Mouse (Mus musculus): ENCODE data around the gene Mtmr12. TPM values are rescaled to one million over a fixed set of nuclear protein-coding genes. Genes with fewer than 3 reads are reported as not detected.

Gene Mtmr12
- polyA plus RNA-seq, 1 experiment = 30.0 TPM

DNA sequence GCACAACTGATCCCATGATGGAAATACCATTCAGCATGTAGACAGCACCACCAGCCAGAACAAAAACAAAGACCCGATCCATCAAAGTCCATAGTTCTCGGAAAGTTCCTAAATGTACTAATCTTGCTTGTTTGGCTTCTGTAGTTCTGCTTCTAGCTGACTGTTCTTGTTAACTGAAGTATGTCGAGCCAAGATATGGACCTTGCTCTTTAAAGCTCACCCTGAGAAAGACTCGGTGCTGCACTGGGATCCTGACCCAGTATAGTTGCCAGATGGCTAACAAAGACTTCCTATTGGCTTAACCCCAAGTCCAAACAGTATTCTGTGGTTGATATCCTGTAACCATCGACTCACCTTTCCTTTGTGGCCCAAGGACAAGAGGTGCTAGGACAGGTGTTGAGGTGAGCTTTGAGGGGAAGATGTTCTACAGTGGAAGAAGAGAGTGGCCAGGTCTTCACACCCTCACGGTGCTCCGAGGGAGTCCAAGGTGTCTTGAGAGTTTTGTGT, 93.5 kb downstream of the Mtmr12 start:
- Histone ChIP-seq H3K4me3 (ENCODE audit: insufficient read depth, low read length) (no peak overlapping the region), H3K4me1 (ENCODE audit: control insufficient read depth, insufficient read depth, low read length) (no peaks in the 10 kb centered on the region), H3K27ac (ENCODE audit: insufficient read depth, low read depth, low read length) (no peak overlapping the region)
- TF ChIP-seq POLR2A (IDR thresholded peaks at IDR 0.05; ENCODE audit: borderline replicate concordance, low read depth, low read length) (no peak), CTCF (IDR thresholded peaks at IDR 0.05; ENCODE audit: low read depth, low read length) (no peak)

DNA sequence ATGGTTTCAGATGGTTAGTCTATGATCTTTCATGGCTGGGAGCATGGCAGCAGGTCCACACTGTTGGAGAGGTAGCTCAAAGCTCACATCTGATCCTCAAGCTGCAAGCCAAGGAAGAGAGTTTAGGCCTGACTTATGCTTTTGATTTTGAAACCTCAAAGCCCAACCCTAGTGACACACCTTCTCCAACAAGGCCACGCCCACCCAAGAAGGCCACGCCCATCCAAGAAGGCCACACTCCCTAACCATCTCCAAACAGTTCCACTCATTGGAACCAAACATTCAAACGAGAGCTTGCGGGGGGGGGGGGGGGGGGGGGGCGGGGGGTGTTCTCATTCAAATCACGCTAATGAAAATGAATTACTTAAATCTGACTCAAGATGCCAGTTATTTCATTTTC, 96.9 kb downstream of the Mtmr12 start:
- H3K4me3 ChIP-seq (ENCODE audit: insufficient read depth, low read length) = no peak overlapping the region
- peaks cover 9% of the 10 kb centered on the region for H3K4me1 ChIP-seq (ENCODE audit: control insufficient read depth, insufficient read depth, low read length)
- H3K27ac ChIP-seq (ENCODE audit: insufficient read depth, low read depth, low read length) = no peak overlapping the region
- TF ChIP-seq POLR2A (IDR thresholded peaks at IDR 0.05; ENCODE audit: borderline replicate concordance, low read depth, low read length) = no peak
- no peak for TF ChIP-seq CTCF (IDR thresholded peaks at IDR 0.05; ENCODE audit: low read depth, low read length)

DNA sequence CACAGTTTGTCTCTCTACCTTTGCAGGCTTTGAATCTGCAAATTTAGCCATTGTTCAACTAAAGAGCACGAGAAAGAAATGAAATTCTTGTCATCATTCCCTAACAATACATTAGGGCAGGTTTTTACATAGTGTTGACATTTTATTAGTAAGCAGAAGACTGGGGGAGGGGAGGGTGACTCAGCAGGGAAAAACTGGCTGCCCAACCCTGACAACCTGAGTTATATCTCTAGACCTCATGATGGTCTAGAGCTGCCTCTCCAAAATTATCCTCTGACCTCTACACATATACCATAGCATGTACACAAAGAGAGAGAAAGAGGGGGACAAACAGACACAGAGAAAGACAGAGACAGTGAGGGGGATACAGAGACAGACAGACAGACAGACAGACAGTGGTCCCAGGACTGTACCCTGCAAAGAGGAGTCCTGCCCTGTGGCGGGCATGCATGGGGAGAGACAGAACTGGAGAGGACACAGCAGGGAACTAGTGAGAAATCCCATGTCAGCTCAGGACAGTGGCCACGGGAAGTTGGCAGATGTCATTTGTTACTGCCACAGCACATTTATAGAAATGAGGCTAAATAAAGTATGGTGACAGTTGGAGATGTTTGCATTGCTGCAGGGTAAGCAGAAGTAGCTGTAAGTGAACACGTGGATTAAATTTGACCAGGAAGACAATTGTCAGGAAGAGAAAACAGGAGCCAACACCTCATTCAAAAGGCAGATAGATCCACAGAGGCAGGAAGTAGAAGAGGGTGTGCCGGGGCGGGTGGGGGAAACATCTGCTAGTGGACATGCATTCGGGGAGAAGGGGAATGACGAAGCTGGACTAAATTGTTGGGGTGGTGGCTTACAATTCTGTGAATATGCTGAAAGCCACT, 101.6 kb downstream of the Mtmr12 start:
- TF ChIP-seq POLR2A (IDR thresholded peaks at IDR 0.05; ENCODE audit: borderline replicate concordance, low read depth, low read length) (no peak), CTCF (IDR thresholded peaks at IDR 0.05; ENCODE audit: low read depth, low read length) (no peak)
- Histone ChIP-seq H3K27ac (ENCODE audit: insufficient read depth, low read depth, low read length) (peak overlapping the region; percentile 83), H3K4me1 (ENCODE audit: control insufficient read depth, insufficient read depth, low read length) (peaks cover 21% of the 10 kb centered on the region), H3K4me3 (ENCODE audit: insufficient read depth, low read length) (no peak overlapping the region)

DNA sequence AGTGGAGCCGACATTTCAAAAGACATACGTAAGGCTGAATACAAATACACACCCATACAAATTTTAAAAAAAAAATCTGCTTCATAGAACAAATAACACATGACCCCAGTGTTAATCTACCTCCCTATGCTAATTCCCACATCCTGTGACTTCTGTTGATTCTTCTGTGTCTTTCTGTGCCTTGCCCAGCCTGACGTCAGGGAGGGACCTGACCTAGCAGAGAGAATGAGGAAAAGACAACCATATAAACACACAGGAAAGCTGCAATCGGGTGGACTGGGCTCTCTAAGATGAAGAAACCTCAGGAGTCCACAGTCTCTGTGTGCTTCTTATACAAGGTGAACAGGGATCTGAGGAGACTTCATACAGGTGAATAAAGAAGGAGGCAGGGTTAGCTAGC, 102.3 kb downstream of the Mtmr12 start:
- H3K27ac ChIP-seq (ENCODE audit: insufficient read depth, low read depth, low read length) = peak overlapping the region; percentile 83
- no peak for TF ChIP-seq POLR2A (IDR thresholded peaks at IDR 0.05; ENCODE audit: borderline replicate concordance, low read depth, low read length)
- TF ChIP-seq CTCF (IDR thresholded peaks at IDR 0.05; ENCODE audit: low read depth, low read length) = no peak
- no peak overlapping the region for H3K4me3 ChIP-seq (ENCODE audit: insufficient read depth, low read length)

DNA sequence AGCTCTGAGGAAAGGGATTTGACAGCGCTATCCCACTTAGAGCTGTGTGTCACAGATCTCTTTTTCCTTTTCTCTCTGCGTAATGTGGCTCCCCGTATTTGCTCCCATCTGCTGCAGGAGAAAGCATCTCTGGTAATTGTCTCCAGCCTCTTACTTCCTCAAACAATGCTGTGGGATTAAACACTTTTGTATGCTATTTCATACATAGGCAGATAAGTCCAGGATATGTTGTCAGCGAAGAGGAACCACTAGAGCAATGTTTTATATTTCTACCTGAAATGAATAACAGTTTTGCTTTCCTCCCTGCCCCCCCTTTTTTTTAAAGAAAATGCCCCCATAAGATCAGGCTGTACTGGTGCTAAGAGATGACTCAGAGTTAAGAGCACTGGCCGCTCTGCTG, 103.7 kb downstream of the Mtmr12 start:
- H3K4me1 ChIP-seq (ENCODE audit: control insufficient read depth, insufficient read depth, low read length) = peaks cover 21% of the 10 kb centered on the region
- H3K4me3 ChIP-seq (ENCODE audit: insufficient read depth, low read length) = no peak overlapping the region
- no peak overlapping the region for H3K27ac ChIP-seq (ENCODE audit: insufficient read depth, low read depth, low read length)
- TF ChIP-seq CTCF (IDR thresholded peaks at IDR 0.05; ENCODE audit: low read depth, low read length) (no peak), POLR2A (IDR thresholded peaks at IDR 0.05; ENCODE audit: borderline replicate concordance, low read depth, low read length) (no peak)

More for the DNA sequence above, 102.3 kb downstream of the Mtmr12 start:
- H3K4me1 ChIP-seq (ENCODE audit: control insufficient read depth, insufficient read depth, low read length) = peaks cover 21% of the 10 kb centered on the region

DNA sequence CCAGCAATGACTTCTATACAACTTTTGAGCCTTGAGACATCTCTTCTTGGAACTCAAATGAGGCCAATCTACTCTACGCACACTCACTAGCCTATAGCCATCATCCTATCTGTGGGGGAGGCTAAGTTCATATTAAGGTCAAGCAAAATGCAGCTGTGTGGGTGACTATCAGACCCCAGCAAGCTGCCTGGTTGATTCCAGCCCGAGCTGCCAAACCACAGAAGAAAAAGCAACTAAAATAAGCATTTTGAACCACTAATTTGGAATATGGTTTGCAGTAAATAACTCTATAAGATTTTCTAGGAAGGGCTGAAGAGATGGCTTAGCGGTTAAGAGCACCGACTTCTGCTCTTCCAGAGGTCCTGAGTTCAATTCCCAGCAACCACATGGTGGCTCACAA, 105.8 kb downstream of the Mtmr12 start:
- TF ChIP-seq CTCF (IDR thresholded peaks at IDR 0.05; ENCODE audit: low read depth, low read length) = no peak
- TF ChIP-seq POLR2A (IDR thresholded peaks at IDR 0.05; ENCODE audit: borderline replicate concordance, low read depth, low read length) = no peak
- H3K4me1 ChIP-seq (ENCODE audit: control insufficient read depth, insufficient read depth, low read length) = peaks cover 19% of the 10 kb centered on the region
- H3K27ac ChIP-seq (ENCODE audit: insufficient read depth, low read depth, low read length) = no peak overlapping the region
- no peak overlapping the region for H3K4me3 ChIP-seq (ENCODE audit: insufficient read depth, low read length)

DNA sequence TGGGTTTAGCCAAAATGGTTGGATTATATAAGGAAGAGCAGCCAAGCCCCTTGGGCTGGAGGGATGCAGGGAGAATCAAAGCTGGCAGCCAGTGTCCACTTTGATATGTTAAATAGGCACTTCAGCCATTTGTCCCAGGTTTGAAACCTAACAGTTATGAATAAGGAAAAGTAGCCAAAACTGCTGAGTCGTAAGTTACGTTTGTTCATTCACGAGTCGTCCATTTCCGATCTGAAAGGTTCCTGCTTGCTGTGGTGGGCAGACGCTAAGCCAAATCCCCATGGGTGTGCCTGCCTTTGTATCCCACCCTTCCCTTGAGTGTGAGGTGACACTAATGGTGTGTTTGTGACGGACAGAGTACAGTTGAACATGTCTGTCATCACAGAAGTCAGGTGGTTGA, 106.6 kb downstream of the Mtmr12 start:
- no peak overlapping the region for H3K4me3 ChIP-seq (ENCODE audit: insufficient read depth, low read length)
- H3K4me1 ChIP-seq (ENCODE audit: control insufficient read depth, insufficient read depth, low read length) = peaks cover 12% of the 10 kb centered on the region
- no peak overlapping the region for H3K27ac ChIP-seq (ENCODE audit: insufficient read depth, low read depth, low read length)
- no peak for TF ChIP-seq POLR2A (IDR thresholded peaks at IDR 0.05; ENCODE audit: borderline replicate concordance, low read depth, low read length)
- TF ChIP-seq CTCF (IDR thresholded peaks at IDR 0.05; ENCODE audit: low read depth, low read length) = no peak

DNA sequence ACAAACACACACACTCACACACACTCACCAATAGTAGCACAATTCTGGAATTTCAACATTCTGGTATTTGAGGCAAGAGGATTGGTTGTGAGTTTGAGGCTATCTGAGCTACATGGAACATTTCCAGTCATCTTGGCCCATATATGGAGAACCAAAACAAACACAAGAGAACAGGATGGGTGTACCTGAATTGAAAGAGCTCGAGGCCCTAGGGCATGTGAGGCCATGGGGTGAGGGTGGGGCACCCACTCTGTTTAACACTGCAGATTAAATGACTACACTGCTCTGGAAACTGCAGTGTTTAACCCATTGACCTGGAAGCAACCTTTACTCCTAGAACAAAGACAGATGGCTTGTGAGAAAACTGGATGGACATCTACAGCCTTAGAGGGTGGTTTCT, 108.4 kb downstream of the Mtmr12 start:
- TF ChIP-seq POLR2A (IDR thresholded peaks at IDR 0.05; ENCODE audit: borderline replicate concordance, low read depth, low read length) (no peak), CTCF (IDR thresholded peaks at IDR 0.05; ENCODE audit: low read depth, low read length) (no peak)
- no peak overlapping the region for H3K27ac ChIP-seq (ENCODE audit: insufficient read depth, low read depth, low read length)
- H3K4me3 ChIP-seq (ENCODE audit: insufficient read depth, low read length) = no peak overlapping the region
- peaks cover 2% of the 10 kb centered on the region; the same call in 1 of the 2 replicates for H3K4me1 ChIP-seq (ENCODE audit: control insufficient read depth, insufficient read depth, low read length)

DNA sequence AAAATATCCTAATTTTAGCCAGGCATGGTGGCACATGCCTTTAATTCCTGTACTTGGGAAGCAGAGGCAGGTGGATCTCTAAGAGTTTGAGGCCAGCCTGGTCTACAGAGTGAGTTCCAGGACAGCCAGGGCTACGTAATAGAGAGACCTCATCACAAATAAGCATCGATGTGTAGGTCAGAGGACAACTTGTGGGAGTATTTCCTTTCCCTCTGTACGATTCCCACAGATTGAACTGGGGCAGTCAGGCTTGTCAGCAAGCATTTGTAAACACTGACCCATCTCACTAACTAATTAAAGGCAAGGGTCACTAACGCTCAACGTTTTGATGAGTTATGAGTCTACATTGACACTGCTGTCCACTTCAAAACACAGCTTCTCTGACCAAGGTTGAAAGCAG, 109.8 kb downstream of the Mtmr12 start:
- no peak overlapping the region for H3K27ac ChIP-seq (ENCODE audit: insufficient read depth, low read depth, low read length)
- H3K4me3 ChIP-seq (ENCODE audit: insufficient read depth, low read length) = no peak overlapping the region
- H3K4me1 ChIP-seq (ENCODE audit: control insufficient read depth, insufficient read depth, low read length) = no peaks in the 10 kb centered on the region
- TF ChIP-seq POLR2A (IDR thresholded peaks at IDR 0.05; ENCODE audit: borderline replicate concordance, low read depth, low read length) (no peak), CTCF (IDR thresholded peaks at IDR 0.05; ENCODE audit: low read depth, low read length) (no peak)

DNA sequence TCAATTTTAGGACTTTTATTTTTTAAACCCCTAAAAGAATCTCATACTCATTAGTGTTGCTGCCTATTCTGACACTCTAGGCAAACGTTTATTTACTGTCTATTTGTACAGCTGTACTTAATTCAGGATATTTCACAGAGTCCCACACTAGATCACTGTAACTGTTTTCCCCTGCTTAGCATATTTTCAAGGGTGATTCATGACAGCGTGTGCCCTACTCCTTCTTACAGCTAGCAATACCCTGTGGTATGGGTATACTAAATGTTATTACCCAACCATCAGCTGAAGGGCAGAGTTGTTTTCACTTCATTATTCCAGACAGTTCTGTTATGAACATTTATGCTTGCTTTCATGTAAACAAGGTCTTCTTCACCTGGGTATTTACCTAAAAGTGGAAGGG, 111.2 kb downstream of the Mtmr12 start:
- TF ChIP-seq CTCF (IDR thresholded peaks at IDR 0.05; ENCODE audit: low read depth, low read length) (no peak), POLR2A (IDR thresholded peaks at IDR 0.05; ENCODE audit: borderline replicate concordance, low read depth, low read length) (no peak)
- H3K4me3 ChIP-seq (ENCODE audit: insufficient read depth, low read length) = no peak overlapping the region
- H3K4me1 ChIP-seq (ENCODE audit: control insufficient read depth, insufficient read depth, low read length) = no peaks in the 10 kb centered on the region
- H3K27ac ChIP-seq (ENCODE audit: insufficient read depth, low read depth, low read length) = no peak overlapping the region
